Mouse (Mus musculus): ENCODE measurements around the gene Olfr694.

DNA sequence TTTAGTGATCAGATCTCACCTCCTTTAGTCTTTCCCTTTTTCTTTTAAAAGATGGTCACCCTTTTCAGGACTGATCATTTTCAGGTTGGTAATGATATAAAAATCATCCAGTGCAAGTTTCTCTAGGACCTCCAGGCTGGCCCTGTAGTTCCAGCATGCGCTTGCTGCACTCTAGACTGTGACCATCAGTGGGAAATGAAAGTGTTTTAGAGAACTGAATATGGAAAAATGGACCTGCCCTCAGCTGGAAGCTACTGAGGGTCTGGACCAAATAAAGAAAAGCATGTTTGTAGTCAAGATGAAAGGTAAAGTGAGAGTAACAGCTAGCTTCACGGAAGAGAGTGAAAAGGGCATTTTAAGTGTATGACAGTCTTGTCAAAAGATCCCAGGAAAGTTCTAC is 6.2 kb downstream of the Olfr694 start:
- no peak for TF ChIP-seq CTCF (IDR thresholded peaks at IDR 0.05; ENCODE audit: borderline replicate concordance, insufficient read depth, low read length)
- TF ChIP-seq POLR2A (IDR thresholded peaks at IDR 0.05; ENCODE audit: low read depth, low read length), result no peak

Data from embryonic fibroblast, embryonic 13.5 days (primary cell).